Mouse (Mus musculus): ENCODE data around the gene Esp18. TPM values are rescaled to one million over a fixed set of nuclear protein-coding genes. Genes with fewer than 3 reads are reported as not detected.

Esp18 gene
- polyA plus RNA-seq (2012; rRNA removed) = not detected in 2 replicates

DNA sequence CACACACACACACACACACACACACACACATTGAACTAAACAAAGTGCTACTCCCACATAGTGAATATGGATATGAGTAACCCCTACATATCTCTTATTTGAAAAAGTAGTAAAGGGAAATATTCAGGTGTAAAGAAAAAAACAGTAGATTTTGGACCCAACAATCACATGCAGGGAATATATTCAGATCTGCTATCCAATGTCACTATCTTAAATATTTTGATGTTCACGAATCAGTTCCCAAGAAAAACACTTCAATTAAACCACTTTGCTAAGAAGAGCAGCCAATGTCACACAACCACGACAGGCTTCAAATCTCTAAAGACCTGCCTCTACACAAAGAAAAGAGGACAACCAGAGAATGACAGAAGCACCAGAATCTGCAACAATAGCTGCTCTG, at the start of gene Esp18:
Gene Esp18 (plus strand): TSS at position 301 of the 400 bp plus-strand sequence.
- 61% methylated on average over 2 of the region's 2 CpGs for WGBS
- Histone ChIP-seq H3K27ac (ENCODE audit: insufficient read depth, low read length) (no peak within 1 kb of the TSS), H3K4me3 (replicated peaks; ENCODE audit: insufficient read depth, low read depth, low read length) (no peak within 1 kb of the TSS), H3K27me3 (ENCODE audit: control insufficient read depth, insufficient read depth, low read length) (no peaks in the 10 kb centered on the region), H3K4me1 (ENCODE audit: control insufficient read depth, insufficient read depth, low read length) (no peaks in the 10 kb centered on the region)
- DNase-seq = no peak
- TF ChIP-seq CTCF (IDR thresholded peaks at IDR 0.05; ENCODE audit: borderline replicate concordance, insufficient read depth, low read depth, low read length) (no peak), POLR2A (IDR thresholded peaks at IDR 0.05; ENCODE audit: borderline replicate concordance, insufficient read depth, low read length) (no peak)

DNA sequence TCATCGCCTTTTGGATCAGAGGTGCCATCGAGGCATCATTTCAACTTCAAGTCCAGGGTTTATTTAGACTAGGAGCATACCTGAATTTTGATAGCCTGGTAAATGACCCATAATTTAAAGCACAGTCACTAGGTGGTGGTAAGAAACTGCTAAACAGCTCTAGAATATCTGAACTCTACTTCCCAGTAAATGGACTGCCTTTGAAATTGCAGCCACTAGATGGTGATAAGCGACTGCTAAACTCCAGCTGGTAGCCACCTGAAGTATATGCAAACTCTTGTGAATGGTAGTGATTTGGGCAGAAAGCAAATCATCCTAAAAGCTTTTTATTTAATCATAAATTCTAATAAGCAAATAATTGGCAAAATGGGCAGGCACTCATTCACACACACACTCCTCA, 42.8 kb upstream of the Esp18 start:
- Histone ChIP-seq H3K27ac (ENCODE audit: insufficient read depth, low read length) (no peak overlapping the region), H3K4me3 (replicated peaks; ENCODE audit: insufficient read depth, low read depth, low read length) (no peak overlapping the region), H3K27me3 (ENCODE audit: control insufficient read depth, insufficient read depth, low read length) (no peaks in the 10 kb centered on the region), H3K4me1 (ENCODE audit: control insufficient read depth, insufficient read depth, low read length) (no peaks in the 10 kb centered on the region)
- DNase-seq = no peak
- TF ChIP-seq POLR2A (IDR thresholded peaks at IDR 0.05; ENCODE audit: borderline replicate concordance, insufficient read depth, low read length) (no peak), CTCF (IDR thresholded peaks at IDR 0.05; ENCODE audit: borderline replicate concordance, insufficient read depth, low read depth, low read length) (no peak)
- 69% methylated on average over 3 of the region's 3 CpGs for WGBS

Other genes with a start within 250 kb of the Esp18 start
- not detected in 2 replicates for gene Esp16, start 129.8 kb downstream of the Esp18 start, polyA plus RNA-seq (2012; rRNA removed)
- gene Esp15, start 234.6 kb downstream of the Esp18 start, polyA plus RNA-seq (2012; rRNA removed) = not detected in 2 replicates

Measured in cerebellum, adult 2 months (tissue).